Mouse (Mus musculus) layer of hippocampus, adult 11-12 months (tissue): ENCODE measurements at regions not wholly inside any gene's neighbourhood (a gene's known extent, or its start where the extent isn't known, plus 50 kb on each side); places are given as distances from the start of the nearest gene placed in this dataset.

ENCODE experiments used
- DNase-seq: peaks from one replicate; pipeline ENCODE4 v3.0.0; 2022; ENCODE audit warnings: low spot score

DNA sequence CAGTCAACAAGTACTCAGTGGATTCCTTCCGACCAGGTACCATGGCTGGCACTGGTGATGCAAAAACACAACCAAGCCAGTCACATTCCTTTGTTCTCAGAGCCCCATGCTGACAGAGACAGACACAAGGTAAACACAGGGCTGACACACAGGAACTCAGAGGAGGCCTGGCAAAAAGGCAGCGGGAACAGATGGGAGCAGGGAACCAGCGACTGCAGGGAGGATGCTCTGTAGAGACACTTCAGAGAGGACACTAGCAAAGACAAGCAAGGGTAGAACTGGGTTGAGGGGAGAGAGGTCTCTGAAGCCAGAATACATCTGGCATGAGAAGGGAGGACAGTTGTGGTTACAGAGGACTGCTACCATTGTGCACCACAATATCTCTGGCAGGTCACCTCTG is 133.6 kb downstream of the Tex36 start:
- DNase-seq: no peak

DNA sequence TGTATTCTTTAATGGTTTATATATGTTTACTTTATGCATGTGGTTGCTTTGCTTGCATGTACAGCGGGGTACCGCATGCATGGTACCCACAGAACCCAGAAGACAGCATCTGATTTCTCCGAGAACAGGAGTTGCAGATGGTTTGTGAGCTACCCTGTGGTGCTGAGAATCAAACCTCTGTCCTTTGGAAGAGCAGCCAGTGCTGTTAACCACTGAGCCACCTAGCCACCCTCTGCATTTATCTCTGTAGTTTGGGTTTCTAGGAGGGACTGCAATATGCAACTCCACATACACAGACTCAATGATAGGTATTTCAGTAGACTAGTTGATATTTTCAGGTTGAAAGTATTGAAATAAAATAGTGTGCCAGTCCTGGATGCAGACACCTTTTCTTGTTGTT is 134.4 kb downstream of the Tex36 start:
- DNase-seq: no peak

DNA sequence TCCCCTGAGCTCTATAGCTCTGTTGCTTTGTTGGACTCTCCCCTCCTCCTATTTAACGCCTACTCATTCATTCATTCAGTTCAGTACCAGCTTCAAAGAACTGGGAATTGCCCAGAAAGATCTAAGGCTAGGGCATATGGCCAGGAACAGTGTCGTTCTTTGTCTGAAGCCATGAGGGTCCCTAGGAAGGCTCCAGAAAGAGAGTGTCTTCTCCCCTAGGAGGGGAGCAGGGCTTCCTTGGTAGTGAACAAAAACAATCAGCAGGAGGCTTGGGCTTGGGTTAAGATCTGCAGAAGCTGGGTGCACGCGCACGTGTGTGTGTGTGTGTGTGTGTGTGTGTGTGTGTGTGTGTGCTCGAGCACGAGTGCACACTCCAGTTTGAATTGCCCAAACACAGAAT is 142.7 kb downstream of the Tex36 start:
- no peak for DNase-seq

DNA sequence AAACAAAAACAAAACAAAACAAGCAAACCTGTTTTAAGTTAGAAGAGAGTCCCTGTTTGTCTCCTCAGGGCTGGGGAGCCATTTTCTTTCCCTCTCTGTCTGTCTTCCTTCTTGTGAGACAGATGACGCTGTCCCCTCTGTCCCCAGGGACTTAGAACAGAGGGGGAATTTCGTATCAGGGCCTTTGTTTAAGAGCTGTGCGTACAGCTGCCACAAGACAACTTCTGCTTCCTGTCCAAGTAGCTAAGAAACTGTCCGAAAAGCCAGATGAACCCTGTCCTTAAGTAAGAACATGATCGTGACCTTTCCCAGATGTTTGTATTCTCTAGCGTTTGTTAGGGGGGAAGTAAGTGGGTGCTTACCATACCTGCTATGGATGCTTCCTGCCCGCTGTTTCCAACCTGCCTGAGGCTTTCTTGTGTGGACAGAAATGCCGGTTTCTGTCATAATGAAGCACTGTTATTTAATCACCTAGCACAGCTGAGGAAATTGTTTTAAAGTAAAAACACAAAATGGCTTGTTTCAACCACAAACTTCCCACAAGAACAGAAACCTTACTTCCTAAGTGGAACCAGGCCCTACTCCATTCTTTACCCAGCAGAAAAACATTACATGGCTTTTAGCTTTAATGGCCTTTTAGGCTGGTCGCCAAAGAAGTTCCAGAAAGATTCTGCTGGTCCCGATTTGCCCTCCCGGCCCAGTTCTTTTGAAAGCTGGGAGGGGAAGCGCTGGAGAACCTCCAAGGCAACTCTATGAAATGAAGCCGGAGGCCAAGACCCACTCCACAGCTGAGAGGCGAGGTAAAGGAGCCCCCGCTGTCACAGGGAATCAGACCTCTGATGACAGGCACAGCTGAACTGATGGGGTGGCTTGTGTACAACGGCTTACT is 144.3 kb downstream of the Tex36 start:
- no peak for DNase-seq

DNA sequence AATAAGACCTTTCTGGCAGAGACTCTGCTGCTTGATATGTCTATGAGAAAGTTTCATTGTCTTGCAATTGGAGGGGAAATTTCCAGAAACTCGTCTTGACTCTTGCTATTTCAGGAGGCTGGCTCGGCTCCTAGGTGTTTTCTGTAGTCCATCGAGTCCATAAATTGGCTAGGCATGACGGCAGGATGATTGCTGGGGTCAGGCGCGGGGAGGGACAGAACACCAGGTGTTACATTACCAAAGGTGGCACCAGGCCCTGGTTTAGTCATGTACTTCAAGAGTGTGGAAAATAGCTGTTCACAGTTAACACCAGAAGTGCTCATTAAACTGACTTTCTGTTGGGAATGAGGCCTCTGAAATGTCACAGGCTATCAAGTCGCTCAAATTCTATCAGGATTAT is 151.7 kb downstream of the Tex36 start:
- no peak for DNase-seq

DNA sequence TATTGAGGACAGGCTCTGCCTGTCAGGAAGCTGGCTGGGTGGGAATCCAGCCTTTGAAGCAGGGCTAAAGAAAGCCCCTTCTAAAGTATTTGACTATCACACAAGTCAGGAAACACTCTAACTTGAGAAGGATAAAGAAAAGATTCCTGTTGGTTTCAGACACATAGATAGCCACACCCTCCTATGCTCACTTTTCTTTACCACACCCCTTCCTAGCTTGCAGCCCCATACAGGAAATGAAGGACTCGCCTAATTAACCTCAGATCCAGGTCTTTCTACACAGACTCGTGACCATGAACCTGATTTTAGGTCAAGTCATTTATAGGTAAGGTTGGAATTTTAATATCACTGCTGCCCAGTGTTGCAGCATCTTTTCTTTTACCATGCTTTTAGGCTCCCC is 154.9 kb downstream of the Tex36 start:
- no peak for DNase-seq

DNA sequence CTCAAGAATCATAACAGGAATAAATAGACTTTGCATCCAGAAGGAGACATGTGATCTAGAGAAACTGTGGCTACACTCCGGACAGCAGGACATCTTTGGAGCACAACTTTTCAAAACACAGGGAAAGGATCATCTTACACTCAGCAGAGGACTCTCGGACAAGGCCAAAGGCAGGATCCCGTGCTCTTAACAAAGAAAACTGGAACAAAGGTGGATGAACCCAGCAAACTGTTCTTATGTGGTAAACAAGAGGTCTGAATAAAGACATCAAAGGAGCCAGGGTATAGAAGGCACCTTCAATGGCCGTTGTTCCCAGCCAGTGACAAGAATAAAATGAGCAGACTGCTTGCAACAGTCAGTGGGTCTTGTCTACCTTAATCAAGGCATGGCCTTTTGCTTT is 160.3 kb downstream of the Tex36 start:
- no peak for DNase-seq

DNA sequence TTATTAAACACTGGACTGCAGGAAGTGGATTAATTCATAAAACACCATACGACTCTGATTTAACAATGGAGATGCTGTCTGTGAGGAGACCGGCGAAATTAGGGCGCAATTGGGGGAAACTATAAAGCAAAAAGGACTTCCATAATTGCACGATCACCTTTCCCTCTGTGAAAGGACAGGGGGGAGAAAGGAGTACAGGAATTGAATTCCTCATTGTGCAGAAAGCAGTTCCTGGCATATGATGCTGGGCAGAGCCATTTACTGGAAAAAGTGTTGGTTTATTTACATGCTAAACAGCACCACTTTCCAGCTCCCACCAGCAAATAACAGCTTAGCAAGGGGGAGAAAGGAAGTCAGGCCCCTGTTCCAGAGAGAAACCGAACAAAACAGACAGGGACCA is 160.8 kb downstream of the Tex36 start:
- no peak for DNase-seq

DNA sequence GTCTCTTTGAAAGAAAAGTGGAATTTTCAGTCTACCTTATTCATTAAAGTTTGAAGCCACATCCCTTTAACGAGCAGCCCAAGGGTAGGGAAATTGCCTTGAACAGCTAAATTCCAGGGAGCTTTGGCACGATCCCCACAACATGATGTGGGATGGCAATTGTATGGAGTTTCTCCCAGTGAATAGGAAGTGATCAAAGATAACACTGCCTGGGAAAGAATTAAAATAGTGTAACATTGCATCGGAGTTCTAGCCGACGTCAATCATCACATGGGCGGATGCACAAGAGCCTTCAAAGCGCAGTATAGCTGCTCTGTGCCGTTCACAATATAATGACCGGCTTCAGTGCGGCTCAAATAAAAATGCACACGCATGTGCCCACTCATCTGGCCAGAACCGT is 161.2 kb downstream of the Tex36 start:
- no peak for DNase-seq

DNA sequence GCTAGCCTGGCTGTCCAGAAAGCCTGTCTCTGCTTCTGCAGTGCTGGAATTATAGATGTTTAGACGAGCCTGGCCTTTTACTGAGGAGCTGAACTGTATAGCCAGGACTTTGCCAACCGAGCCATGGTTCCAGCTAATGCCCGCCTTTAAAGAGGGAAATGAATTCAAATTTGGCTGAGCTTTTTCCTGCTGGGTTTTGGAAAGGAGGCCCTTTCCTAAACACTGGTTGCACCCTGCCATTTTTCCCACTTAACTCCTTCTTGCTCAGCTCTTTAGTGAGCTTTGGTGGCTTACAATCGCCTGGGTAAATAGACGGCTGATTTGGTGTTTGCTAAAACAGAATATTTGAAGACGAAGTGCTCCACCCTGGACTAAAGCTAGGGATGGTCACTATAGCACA is 161.9 kb downstream of the Tex36 start:
- no peak for DNase-seq

DNA sequence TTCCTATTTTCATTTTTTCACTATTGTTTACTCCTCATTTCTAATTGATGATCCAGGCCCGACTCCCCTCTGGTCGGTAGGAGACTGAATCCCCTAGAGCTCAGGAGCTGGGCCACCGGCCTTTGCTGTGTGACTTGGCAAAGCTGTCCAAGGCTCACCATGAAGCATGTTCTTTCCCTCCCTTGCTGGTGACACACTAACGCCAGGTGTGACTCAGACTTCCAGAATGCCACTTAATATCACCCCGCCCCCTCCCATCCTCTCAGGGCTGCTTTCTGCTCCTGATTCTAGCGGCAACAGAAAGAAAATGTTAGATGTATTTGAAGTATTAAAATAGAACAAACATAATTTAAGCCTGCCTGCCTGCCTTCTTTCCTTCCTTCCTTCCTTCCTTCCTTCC is 163.3 kb downstream of the Tex36 start:
- no peak for DNase-seq

DNA sequence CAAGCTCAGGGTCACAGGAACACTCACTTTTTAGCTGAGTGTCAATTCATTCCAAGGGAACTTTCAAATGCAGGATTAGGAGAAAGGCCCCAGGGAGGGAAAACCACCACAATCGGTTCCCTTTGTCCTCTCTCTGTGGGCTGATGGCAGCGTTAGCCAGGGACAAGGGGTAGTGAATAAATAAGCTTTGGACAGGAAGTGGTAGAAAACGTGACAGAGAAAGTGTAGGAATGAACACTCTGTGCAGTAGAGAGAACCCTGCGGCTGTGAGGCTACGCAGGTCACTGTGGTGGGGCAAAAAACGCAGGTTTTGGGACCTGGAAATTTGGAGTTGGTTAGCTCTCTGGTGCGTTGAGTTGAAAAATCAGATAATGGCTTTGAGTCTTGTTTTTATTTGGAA is 164.1 kb downstream of the Tex36 start:
- DNase-seq: no peak

DNA sequence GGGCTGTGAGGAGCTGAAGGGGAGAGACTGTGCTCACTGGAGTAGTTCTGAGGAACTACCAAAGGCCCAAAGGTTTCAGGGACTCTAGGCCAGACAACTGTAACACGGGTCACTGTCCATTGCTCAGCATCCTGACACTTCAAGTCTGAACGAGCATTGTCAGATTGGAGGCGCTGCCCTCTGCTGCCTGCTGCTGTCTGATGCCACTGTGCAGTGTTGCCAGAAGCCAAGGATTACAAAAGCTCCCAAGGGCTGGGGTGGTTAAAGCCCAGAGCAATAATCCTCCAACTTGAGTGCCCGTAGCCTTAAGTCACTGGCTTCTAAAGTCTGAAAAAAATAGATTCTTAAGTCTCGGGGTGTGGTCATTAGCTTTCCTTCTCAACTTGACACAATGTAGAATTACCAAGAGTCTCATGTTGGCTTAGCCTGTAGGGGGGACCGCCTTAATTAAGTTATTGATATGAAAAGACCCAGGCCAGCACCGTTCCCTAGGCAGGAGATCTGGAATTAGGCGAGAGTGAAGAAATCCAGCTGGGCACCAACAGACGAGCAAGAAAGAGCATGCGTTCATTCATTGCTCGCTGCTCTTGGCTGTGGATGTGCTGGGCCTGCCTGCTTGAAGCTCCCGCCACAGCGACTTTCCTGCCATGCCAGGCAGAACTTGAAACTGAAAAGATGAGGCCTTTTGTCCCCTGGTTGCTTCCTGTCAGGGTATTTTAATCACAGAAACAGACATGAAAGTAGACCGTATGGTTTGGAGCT is 166.2 kb downstream of the Tex36 start:
- DNase-seq: no peak

DNA sequence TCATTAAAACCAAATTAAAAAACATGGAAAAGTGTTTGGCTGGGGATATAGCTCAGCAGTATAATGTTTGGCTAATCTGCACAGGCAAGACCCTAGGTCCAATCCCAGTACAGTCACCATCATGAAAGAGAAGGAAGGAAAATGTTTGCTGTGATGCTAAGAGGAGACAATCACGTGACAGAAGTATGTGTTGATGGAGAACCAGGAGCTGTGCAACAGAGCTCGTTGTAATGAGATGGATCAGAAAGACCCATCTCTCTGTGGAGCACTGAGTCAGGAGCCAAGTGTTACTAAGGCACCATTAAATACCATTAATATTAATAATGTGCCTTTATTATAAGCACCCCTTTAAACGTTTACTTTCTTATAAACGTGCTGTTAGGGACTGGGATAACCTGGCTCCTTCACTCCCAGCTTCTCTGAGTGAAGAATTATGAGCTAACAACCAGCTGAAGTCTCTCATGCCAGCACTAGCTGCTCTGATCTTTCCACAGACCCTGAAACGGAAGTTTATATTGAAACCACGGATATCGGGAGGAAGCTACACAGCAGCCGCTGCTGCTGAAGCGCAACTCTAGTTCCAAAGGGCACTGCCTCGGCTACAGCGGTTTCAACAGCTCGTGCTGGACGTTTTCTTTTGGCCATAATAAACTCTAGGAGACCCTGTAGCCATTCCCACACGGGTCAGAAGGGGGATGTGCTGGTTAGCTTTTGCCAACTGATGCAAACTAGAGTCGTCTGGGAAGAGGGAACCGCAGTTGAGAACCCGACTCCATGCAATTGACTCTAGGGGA is 167.7 kb downstream of the Tex36 start:
- no peak for DNase-seq

DNA sequence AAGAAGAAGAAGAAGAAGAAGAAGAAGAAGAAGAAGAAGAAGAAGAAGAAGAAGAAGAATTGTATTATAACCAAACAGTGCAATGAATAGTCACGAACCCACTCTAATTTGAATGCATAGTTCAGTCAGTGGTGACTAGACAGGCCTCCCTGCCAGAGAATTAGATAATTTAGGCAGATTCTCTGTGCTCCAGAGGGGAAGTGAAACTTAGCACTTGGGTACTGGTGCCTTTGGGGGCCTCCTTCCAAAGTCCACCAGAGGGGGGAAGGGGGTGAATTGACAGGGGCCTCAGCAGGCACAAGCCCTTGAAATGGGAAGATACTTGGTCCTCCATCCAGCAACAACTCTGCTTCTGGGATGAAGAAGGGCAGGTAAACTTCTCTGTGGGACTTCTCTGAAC is 169.6 kb downstream of the Tex36 start:
- DNase-seq: no peak

DNA sequence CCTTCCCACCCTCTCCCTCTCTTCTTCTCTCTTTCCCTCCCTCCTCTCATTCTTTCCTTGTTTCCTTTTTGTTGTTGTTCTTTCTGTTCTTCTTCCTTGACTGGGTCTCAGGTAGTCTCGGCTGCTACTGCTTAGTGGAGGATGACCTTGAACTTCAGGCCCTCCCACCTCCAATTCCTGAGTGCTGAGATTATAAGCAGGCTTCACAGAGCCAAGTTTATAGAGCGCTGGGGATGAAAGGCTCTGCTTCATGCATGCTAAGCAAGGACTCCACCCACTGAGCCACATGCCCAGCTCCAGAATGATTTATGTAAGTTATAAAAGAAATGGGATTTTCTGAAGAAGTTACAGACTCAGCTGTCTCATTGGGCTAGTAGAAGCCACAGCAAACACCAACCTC is 199.9 kb downstream of the Tex36 start:
- no peak for DNase-seq

DNA sequence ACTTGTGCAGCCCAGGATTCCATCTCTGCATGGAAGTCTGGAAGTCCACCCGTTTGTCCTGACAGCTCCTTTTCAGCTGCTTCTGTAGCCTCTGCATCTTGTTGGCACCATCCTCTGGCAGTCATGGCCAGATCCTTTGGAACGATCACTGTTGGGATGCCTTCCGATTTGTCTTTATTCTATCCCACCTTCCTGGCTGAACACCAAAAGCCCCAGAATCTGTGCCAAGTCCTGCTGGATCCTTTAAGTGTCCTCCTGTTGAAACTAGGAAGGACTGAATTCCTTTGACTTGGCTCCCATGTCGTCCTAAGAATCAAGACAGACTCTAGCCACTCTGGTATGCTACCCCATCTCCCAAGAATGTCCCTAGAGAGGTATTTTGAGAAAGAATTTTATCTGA is 201.3 kb downstream of the Tex36 start:
- no peak for DNase-seq

DNA sequence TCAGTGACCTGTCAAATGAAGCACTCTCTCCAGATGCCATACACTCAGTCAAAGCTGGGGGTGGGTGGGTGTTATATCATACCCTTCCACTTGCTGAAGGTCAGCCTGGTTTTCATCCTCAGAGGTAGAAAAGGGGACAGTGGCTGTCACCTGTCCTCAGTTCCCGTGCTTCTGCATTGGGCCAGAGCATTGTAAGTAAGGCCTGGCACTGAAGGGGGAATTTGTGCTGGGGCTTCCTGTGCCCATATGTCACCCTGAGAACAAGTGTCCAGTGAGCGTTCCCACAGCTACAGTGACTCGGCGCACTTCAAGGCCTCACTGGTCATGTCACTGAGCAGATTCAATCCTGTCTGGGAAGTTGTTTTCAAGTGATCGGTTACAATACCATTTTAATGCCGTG is 213.2 kb downstream of the Tex36 start:
- no peak for DNase-seq

DNA sequence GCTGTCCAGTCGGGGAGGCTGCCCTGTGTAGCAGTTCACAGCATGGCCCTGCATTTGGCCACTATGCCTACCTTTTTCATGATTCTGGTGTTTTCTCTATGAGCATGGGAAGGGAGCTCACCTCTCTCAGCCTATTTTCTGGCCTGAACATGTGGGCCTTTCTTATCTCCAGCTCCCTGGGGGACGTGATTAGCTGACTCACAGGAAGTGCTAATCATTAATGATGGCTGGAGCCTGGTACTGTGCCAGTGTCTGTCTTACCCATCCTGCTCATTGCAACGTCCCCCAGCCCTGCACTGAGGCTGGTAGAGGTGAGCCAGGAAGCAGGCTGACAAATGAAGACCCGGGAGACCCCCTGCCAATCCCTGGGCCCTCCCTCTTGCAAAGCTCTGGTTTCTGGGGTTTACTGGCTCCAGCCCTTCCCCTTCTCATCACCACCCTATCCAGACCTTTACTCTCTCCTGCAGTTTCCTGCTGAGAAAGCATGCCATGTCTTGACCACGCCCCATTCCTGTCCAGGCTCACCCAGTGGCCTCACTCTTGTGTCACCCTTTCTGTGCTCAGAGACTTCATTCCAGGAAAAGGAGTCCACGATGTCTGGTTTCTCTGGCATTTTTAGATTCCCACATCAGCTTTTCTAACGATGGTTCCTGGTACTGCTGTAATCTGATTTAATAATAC is 219.8 kb downstream of the Tex36 start:
- no peak for DNase-seq

DNA sequence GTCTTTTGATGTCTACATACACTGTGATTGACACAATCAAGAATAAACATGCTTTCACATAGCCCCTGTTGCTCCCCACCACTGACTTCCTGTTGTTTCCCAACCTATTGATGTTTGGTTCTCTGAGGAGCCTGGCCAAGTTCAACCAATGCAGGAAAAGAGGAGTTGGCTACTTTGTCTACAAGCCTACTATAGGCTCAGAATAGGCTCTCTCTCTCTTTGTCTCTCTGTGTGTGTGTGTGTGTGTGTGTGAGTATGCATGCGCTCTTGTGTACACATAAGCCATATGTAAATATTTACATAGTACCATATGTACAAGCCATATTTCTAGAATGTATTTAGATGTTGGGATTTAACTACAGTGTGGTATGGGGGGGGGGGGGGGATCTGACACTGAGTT is 222.6 kb downstream of the Tex36 start:
- no peak for DNase-seq

DNA sequence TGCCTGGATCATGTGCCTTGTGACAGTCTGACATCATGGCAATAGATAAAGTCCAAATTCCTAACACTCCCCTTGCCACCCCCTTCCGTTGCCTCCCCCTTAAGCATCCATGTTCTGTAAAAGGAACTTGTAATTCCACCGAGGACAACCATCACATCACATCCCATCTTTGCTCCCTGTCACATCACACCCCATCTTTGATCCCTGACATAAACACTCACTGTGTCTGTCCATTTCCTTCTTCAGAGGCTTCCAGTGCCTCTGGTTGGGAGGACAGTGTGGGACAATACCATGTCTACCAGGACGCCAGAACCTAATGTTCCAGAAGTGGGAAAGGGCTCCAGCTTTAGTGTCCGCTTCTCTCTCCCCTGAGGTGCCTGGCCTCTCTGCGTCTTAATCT is 223.6 kb downstream of the Tex36 start:
- no peak for DNase-seq

DNA sequence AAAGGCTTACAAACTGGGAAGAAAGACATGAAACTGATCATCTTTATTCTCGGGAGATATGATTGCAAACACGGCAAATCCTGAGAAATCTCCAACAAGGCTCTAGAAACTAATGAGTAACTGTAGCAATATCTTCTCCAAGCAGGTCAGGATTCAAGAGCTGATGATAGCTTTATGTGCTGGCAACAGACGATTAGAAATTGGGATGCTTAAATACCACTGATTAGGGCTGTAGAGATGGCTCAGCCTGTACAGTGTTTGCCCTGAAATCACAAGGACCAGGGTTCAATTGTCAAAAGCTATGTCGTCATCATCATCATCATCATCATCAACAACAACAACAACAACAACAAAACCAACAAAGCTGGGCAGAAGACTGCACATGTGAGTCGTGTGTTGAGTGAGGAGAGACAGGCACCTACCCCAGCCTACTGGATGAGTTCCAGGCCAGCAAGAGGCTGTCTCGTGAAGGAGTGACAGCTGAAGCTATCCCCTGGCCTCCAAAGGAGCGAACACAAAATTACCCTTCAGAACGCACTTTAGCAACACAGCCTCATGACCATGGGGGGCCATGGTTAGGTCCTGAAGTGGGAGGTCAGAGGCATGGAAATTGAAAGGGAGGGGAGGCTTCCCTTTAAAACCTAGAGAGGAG is 225.0 kb downstream of the Tex36 start:
- DNase-seq: no peak
